Mouse (Mus musculus) limb, embryonic 11.5 days (tissue): Measurements from ENCODE around the gene Fam45a. TPM values are rescaled to one million over a fixed set of nuclear protein-coding genes. Genes with fewer than 3 reads are reported as not detected.
"Not testable (repeated sequence)": the region's sequence is repeated elsewhere in the genome, so short reads cannot be mapped to it uniquely, and the experiment has no call there.

ENCODE experiments used
- ATAC-seq: fragments of 200-750 bp; cut with Nextera tagmentation; 2 replicates; pipeline ENCODE4 v1.8.0; 2017; ENCODE audit warnings: low read depth; ENCODE audit not compliant: insufficient number of reproducible peaks, low FRiP score, low TSS enrichment
- DNase-seq: peaks from one replicate; pipeline ENCODE4 v3.0.0-alpha.2; 2015; ENCODE audit warnings: low spot score
- H3K27ac ChIP-seq: fragments of 300-500 bp; sonication (generic); replicated peaks from 2 replicates; pipeline ENCODE4 v1.5.1; 2014; ENCODE audit warnings: low read depth, mild to moderate bottlenecking, low read length
- H3K27me3 ChIP-seq: fragments of 300-500 bp; sonication (generic); 2 replicates; pipeline ENCODE4 v1.6.1; 2014; ENCODE audit warnings: mild to moderate bottlenecking, low read length, mixed read lengths; ENCODE audit not compliant: control insufficient read depth, insufficient read depth
- H3K36me3 ChIP-seq: fragments of 300-500 bp; sonication (generic); 2 replicates; pipeline ENCODE4 v1.6.1; 2014; ENCODE audit warnings: mild to moderate bottlenecking, low read length, moderate library complexity, mixed read lengths; ENCODE audit not compliant: control insufficient read depth, insufficient read depth
- H3K4me1 ChIP-seq: fragments of 300-500 bp; sonication (generic); 2 replicates; pipeline ENCODE4 v1.6.1; 2014; ENCODE audit warnings: low read length, mixed read lengths; ENCODE audit not compliant: control insufficient read depth, insufficient read depth
- H3K4me2 ChIP-seq: fragments of 300-500 bp; sonication (generic); 2 replicates; pipeline ENCODE4 v1.6.1; 2014; ENCODE audit warnings: low read depth, mild to moderate bottlenecking, moderate library complexity; ENCODE audit not compliant: severe bottlenecking
- H3K4me3 ChIP-seq: fragments of 300-500 bp; sonication (generic); 2 replicates; pipeline ENCODE4 v1.5.1; 2014; ENCODE audit warnings: low read depth, low read length
- H3K9ac ChIP-seq: fragments of 300-500 bp; sonication (generic); 2 replicates; pipeline ENCODE4 v1.6.1; 2014; ENCODE audit warnings: mild to moderate bottlenecking, low read length
- H3K9me3 ChIP-seq: fragments of 300-500 bp; sonication (generic); 2 replicates; pipeline ENCODE4 v1.6.1; 2016; ENCODE audit warnings: low read length; ENCODE audit not compliant: control insufficient read depth
- WGBS: fragments of 180-500 bp; shearing (Covaris S2); extraction: QIAGEN DNeasy Blood & Tissue Kit; methylation state at CpG from one replicate; pipeline ENCODE4 v1.1.7; 2014; 5-methylcytosine and 5-hydroxymethylcytosine counted together
- polyA plus RNA-seq: library from polyadenylated mRNA; unstranded; fragments of >200 nt; fragmentation: Nextera tagmentation; extraction: Ambion mirVana; gene quantifications from 2 replicates; pipeline ENCODE4 v1.2.1, GENCODE M21; 2014

Gene Fam45a
- polyA plus RNA-seq, 1 experiment from 2014 or later: 31.1 TPM

GRCm38 (mm10) chr19:60866169-60866568, 54.8 kb downstream of the Fam45a start:
- DNase-seq, H3K27ac ChIP-seq, H3K36me3 ChIP-seq, H3K27me3 ChIP-seq, H3K4me1 ChIP-seq, H3K9me3 ChIP-seq, H3K4me3 ChIP-seq, H3K4me2 ChIP-seq, ATAC-seq, H3K9ac ChIP-seq: not testable (repeated sequence)
- WGBS: 94% methylated on average over 4 of the region's 4 CpGs

GRCm38 (mm10) chr19:60870489-60870888, 59.1 kb downstream of the Fam45a start:
- no peaks in the 10 kb centered on the region for H3K9me3 ChIP-seq
- no peak overlapping the region for H3K4me3 ChIP-seq
- no peak overlapping the region for H3K9ac ChIP-seq
- H3K27ac ChIP-seq: no peak overlapping the region
- H3K4me2 ChIP-seq: no peak overlapping the region
- no peak for DNase-seq
- no peaks in the 10 kb centered on the region for H3K27me3 ChIP-seq
- no peak for ATAC-seq
- H3K36me3 ChIP-seq: peaks cover 4% of the 10 kb centered on the region; the same call in 1 of the 2 replicates
- H3K4me1 ChIP-seq: no peaks in the 10 kb centered on the region
- 96% methylated on average over 1 of the region's 1 CpGs for WGBS

- DNase-seq (no peak), ATAC-seq (no peak)
- H3K9me3 ChIP-seq: no peaks in the 10 kb centered on the region
- peaks cover 4% of the 10 kb centered on the region; the same call in 1 of the 2 replicates for H3K36me3 ChIP-seq
- no peak overlapping the region for H3K27ac ChIP-seq
- no peaks in the 10 kb centered on the region for H3K27me3 ChIP-seq
- no peak overlapping the region for H3K4me2 ChIP-seq
- no peaks in the 10 kb centered on the region for H3K4me1 ChIP-seq
- WGBS: 91% methylated on average over 5 of the region's 5 CpGs
- H3K4me3 ChIP-seq: no peak overlapping the region
- no peak overlapping the region for H3K9ac ChIP-seq
Measured at GRCm38 (mm10) chr19:60871366-60871765, 60.0 kb downstream of the Fam45a start.

- H3K27ac ChIP-seq: no peak overlapping the region
- H3K9ac ChIP-seq: no peak overlapping the region
- no peaks in the 10 kb centered on the region for H3K4me1 ChIP-seq
- H3K36me3 ChIP-seq: peaks cover 4% of the 10 kb centered on the region; the same call in 1 of the 2 replicates
- 78% methylated on average over 1 of the region's 1 CpGs for WGBS
- H3K9me3 ChIP-seq: no peaks in the 10 kb centered on the region
- ATAC-seq: no peak
- no peak overlapping the region for H3K4me2 ChIP-seq
- DNase-seq: no peak
- H3K4me3 ChIP-seq: no peak overlapping the region
- H3K27me3 ChIP-seq: no peaks in the 10 kb centered on the region
Measured at GRCm38 (mm10) chr19:60872272-60872671, 60.9 kb downstream of the Fam45a start.

- Histone ChIP-seq H3K9me3 (no peaks in the 10 kb centered on the region), H3K27ac (no peak overlapping the region), H3K4me1 (no peaks in the 10 kb centered on the region), H3K27me3 (no peaks in the 10 kb centered on the region), H3K36me3 (peaks cover 4% of the 10 kb centered on the region; the same call in 1 of the 2 replicates), H3K4me2 (peak overlapping the region; percentile 59), H3K4me3 (peak overlapping the region; percentile 65; the same call in 1 of the 2 replicates), H3K9ac (no peak overlapping the region)
- 34% methylated on average over 4 of the region's 4 CpGs for WGBS
- no peak for ATAC-seq
- peak; percentile 23 for DNase-seq
Measured at GRCm38 (mm10) chr19:60873501-60873900, 62.1 kb downstream of the Fam45a start.

GRCm38 (mm10) chr19:60874064-60874694, 62.8 kb downstream of the Fam45a start, which contains the start of gene Prdx3:
TSS of gene Prdx3 (minus strand) at chr19:60874556.
- Histone ChIP-seq H3K9ac (peak within 1 kb of the TSS; percentile 58), H3K27ac (no peak within 1 kb of the TSS)
- WGBS: 0% methylated on average over 28 of the region's 28 CpGs

GRCm38 (mm10) chr19:60883129-60883528, 71.7 kb downstream of the Fam45a start:
- Histone ChIP-seq H3K9ac (no peak overlapping the region), H3K27me3 (no peaks in the 10 kb centered on the region), H3K27ac (no peak overlapping the region), H3K36me3 (no peaks in the 10 kb centered on the region), H3K4me2 (no peak overlapping the region), H3K4me3 (no peak overlapping the region), H3K9me3 (no peaks in the 10 kb centered on the region), H3K4me1 (no peaks in the 10 kb centered on the region)
- DNase-seq (no peak), ATAC-seq (no peak)
- 11% methylated on average over 3 of the region's 3 CpGs for WGBS

More at GRCm38 (mm10) chr19:60874064-60874694, 62.8 kb downstream of the Fam45a start, which contains the start of gene Prdx3:
- Histone ChIP-seq H3K36me3 (peaks cover 4% of the 10 kb centered on the region; the same call in 1 of the 2 replicates), H3K9me3 (no peaks in the 10 kb centered on the region), H3K4me1 (no peaks in the 10 kb centered on the region), H3K27me3 (no peaks in the 10 kb centered on the region), H3K4me2 (peak within 1 kb of the TSS; percentile 59), H3K4me3 (peak within 1 kb of the TSS; percentile 65)
- peak; percentile 94 for DNase-seq
- ATAC-seq: peak; percentile 98
